Mouse (Mus musculus): ENCODE measurements at regions not wholly inside any gene's neighbourhood (a gene's known extent, or its start where the extent isn't known, plus 50 kb on each side); places are given as distances from the start of the nearest gene placed in this dataset.

DNA sequence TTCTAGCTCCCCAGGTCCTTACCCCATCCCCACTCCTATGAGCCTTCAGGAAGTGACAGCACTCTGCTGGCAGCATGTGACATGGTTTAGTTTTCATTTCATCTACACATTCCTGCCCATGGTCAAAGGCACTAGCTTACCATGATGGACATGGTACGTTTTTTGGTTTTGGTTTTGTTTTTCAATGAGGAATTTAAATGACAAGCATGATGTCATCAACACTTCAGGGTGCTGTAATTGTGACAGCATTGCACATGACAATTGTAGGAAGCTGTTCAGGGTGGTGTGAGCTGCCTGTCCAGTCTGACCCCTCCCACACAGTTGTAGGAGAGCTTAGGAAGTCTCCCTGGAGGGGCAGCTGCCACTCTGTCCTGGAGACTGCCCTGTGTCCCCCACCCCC lies 61.3 kb upstream of the Bod1 start:
- H3K36me3 ChIP-seq (ENCODE audit: control insufficient read depth, insufficient read depth): no peaks in the 10 kb centered on the region
- H3K27me3 ChIP-seq (ENCODE audit: control insufficient read depth, insufficient read depth, insufficient read length): no peaks in the 10 kb centered on the region
- no peak overlapping the region for H3ac ChIP-seq (ENCODE audit: control insufficient read depth, insufficient read length)
- TF ChIP-seq SRF (IDR thresholded peaks at IDR 0.05; ENCODE audit: control insufficient read depth, insufficient read length, low read depth) (no peak), REST (IDR thresholded peaks at IDR 0.05; ENCODE audit: insufficient read depth, insufficient read length) (no peak), CEBPB (IDR thresholded peaks at IDR 0.05; ENCODE audit: insufficient read depth, poor library complexity, severe bottlenecking) (no peak), MYOG (IDR thresholded peaks at IDR 0.05; ENCODE audit: control insufficient read depth in 1 of 3, insufficient read depth in 1 of 3, insufficient read length in 2 of 3, low read depth in 2 of 3) (no peak), POLR2A (IDR thresholded peaks at IDR 0.05; ENCODE audit: insufficient read length, low read depth) (no peak), TCF12 (IDR thresholded peaks at IDR 0.05; ENCODE audit: insufficient read depth, poor library complexity, severe bottlenecking) (no peak), MAX (IDR thresholded peaks at IDR 0.05; ENCODE audit: low read depth) (no peak), TCF3 (IDR thresholded peaks at IDR 0.05; ENCODE audit: insufficient read length, low read depth) (no peak), POLR2AphosphoS2 (IDR thresholded peaks at IDR 0.05; ENCODE audit: insufficient read length, low read depth) (no peak), MYOD1 (IDR thresholded peaks at IDR 0.05; ENCODE audit: control insufficient read depth in 1 of 3, insufficient read length in 2 of 3, low read depth in 2 of 3) (no peak), E2F4 (IDR thresholded peaks at IDR 0.05; ENCODE audit: insufficient read depth) (no peak), USF1 (IDR thresholded peaks at IDR 0.05; ENCODE audit: low read depth) (no peak)
- H3K4me3 ChIP-seq: no peak overlapping the region
- no peak overlapping the region for H3K4me2 ChIP-seq (ENCODE audit: low read depth)
- H3K79me2 ChIP-seq (ENCODE audit: control insufficient read depth, insufficient read depth): no peaks in the 10 kb centered on the region

DNA sequence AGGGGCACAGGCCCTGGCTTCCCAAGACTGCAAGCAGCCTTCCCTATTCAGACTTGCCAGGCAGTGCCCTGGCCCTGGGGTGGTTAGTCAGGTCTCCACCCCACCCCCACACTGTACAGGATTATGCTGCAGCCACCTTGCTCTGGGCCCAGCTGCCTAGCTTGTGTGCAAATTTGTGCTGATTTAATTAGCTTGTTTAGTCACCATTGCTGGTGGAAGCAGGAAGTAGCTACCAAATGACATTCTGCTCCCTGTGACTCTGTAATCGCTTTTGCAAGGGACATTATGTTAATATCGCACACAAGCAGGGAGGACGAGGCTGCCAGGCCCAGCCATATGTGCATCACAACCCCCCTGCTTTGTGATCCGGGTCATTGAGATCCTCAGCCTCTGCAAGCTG lies 62.4 kb upstream of the Bod1 start:
- no peak overlapping the region for H3K4me2 ChIP-seq (ENCODE audit: low read depth)
- H3ac ChIP-seq (ENCODE audit: control insufficient read depth, insufficient read length): no peak overlapping the region
- H3K27me3 ChIP-seq (ENCODE audit: control insufficient read depth, insufficient read depth, insufficient read length): no peaks in the 10 kb centered on the region
- H3K4me3 ChIP-seq: no peak overlapping the region
- H3K36me3 ChIP-seq (ENCODE audit: control insufficient read depth, insufficient read depth): no peaks in the 10 kb centered on the region
- no peaks in the 10 kb centered on the region for H3K79me2 ChIP-seq (ENCODE audit: control insufficient read depth, insufficient read depth)
- TF ChIP-seq MYOD1 (IDR thresholded peaks at IDR 0.05; ENCODE audit: control insufficient read depth in 1 of 3, insufficient read length in 2 of 3, low read depth in 2 of 3) (peak in 2 of 3 experiments; percentile 0 to 11), REST (IDR thresholded peaks at IDR 0.05; ENCODE audit: insufficient read depth, insufficient read length) (no peak)

DNA sequence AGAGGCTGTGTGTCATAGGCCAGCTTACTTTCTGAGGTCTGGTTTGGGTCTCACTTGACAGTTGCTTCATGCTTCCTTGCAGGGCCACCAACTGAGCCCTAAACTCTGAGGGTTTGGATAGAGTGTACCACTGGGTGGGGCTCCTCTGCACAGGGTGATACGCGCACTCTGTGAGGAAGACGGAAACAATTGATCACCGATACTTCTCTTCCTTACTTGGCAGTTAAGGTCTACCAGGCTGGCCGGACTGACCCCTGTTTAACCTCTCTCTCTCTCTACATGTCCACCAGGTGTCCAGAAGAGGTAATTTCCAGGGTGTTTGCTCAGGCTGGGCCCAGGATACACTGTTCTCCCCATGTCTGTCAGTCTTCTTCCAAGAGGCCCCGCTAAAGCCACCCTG lies 63.6 kb upstream of the Bod1 start:
- Histone ChIP-seq H3K4me3 (no peak overlapping the region), H3K36me3 (ENCODE audit: control insufficient read depth, insufficient read depth) (no peaks in the 10 kb centered on the region), H3K4me2 (ENCODE audit: low read depth) (no peak overlapping the region), H3K79me2 (ENCODE audit: control insufficient read depth, insufficient read depth) (no peaks in the 10 kb centered on the region), H3ac (ENCODE audit: control insufficient read depth, insufficient read length) (no peak overlapping the region), H3K27me3 (ENCODE audit: control insufficient read depth, insufficient read depth, insufficient read length) (no peaks in the 10 kb centered on the region)
- TF ChIP-seq MAX (IDR thresholded peaks at IDR 0.05; ENCODE audit: low read depth) (no peak), TCF12 (IDR thresholded peaks at IDR 0.05; ENCODE audit: insufficient read depth, poor library complexity, severe bottlenecking) (no peak), POLR2A (IDR thresholded peaks at IDR 0.05; ENCODE audit: insufficient read length, low read depth) (no peak), POLR2AphosphoS2 (IDR thresholded peaks at IDR 0.05; ENCODE audit: insufficient read length, low read depth) (no peak), USF1 (IDR thresholded peaks at IDR 0.05; ENCODE audit: low read depth) (no peak), E2F4 (IDR thresholded peaks at IDR 0.05; ENCODE audit: insufficient read depth) (no peak), TCF3 (IDR thresholded peaks at IDR 0.05; ENCODE audit: insufficient read length, low read depth) (no peak), CEBPB (IDR thresholded peaks at IDR 0.05; ENCODE audit: insufficient read depth, poor library complexity, severe bottlenecking) (no peak), SRF (IDR thresholded peaks at IDR 0.05; ENCODE audit: control insufficient read depth, insufficient read length, low read depth) (no peak), MYOD1 (IDR thresholded peaks at IDR 0.05; ENCODE audit: control insufficient read depth in 1 of 3, insufficient read length in 2 of 3, low read depth in 2 of 3) (no peak), MYOG (IDR thresholded peaks at IDR 0.05; ENCODE audit: control insufficient read depth in 1 of 3, insufficient read depth in 1 of 3, insufficient read length in 2 of 3, low read depth in 2 of 3) (no peak), REST (IDR thresholded peaks at IDR 0.05; ENCODE audit: insufficient read depth, insufficient read length) (no peak)

DNA sequence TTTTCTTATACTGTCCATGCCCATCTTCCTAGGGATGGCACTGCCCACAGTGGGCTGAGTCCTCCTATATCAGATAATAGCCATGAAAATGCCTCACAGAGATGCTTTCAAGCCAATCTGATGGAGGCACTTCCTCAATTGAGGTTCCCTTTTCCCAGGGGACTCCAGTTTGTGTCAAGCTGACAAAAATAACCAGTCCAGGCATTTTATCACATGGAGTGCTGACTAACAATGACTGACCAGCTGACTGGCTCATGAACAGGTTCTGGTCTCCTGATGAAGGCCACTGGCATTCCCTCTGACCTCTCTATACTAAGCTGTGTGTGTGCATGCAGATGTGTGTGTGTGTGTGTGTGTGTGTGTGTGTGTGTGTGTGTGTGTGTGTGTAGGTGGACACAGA lies 64.4 kb upstream of the Bod1 start:
- H3K36me3 ChIP-seq (ENCODE audit: control insufficient read depth, insufficient read depth): no peaks in the 10 kb centered on the region
- H3K27me3 ChIP-seq (ENCODE audit: control insufficient read depth, insufficient read depth, insufficient read length): no peaks in the 10 kb centered on the region
- TF ChIP-seq REST (IDR thresholded peaks at IDR 0.05; ENCODE audit: insufficient read depth, insufficient read length): no peak
- TF ChIP-seq MYOD1 (IDR thresholded peaks at IDR 0.05; ENCODE audit: control insufficient read depth in 1 of 3, insufficient read length in 2 of 3, low read depth in 2 of 3): peak; percentile 4 to 70 (median 9)
- no peak for TF ChIP-seq POLR2A (IDR thresholded peaks at IDR 0.05; ENCODE audit: insufficient read length, low read depth)
- TF ChIP-seq SRF (IDR thresholded peaks at IDR 0.05; ENCODE audit: control insufficient read depth, insufficient read length, low read depth): no peak
- peak; percentile 31 to 77 (median 72) for TF ChIP-seq MYOG (IDR thresholded peaks at IDR 0.05; ENCODE audit: control insufficient read depth in 1 of 3, insufficient read depth in 1 of 3, insufficient read length in 2 of 3, low read depth in 2 of 3)
- peak; percentile 10 for TF ChIP-seq TCF12 (IDR thresholded peaks at IDR 0.05; ENCODE audit: insufficient read depth, poor library complexity, severe bottlenecking)
- TF ChIP-seq TCF3 (IDR thresholded peaks at IDR 0.05; ENCODE audit: insufficient read length, low read depth): no peak
- no peak for TF ChIP-seq MAX (IDR thresholded peaks at IDR 0.05; ENCODE audit: low read depth)
- no peak for TF ChIP-seq USF1 (IDR thresholded peaks at IDR 0.05; ENCODE audit: low read depth)
- no peaks in the 10 kb centered on the region for H3K79me2 ChIP-seq (ENCODE audit: control insufficient read depth, insufficient read depth)
- H3ac ChIP-seq (ENCODE audit: control insufficient read depth, insufficient read length): no peak overlapping the region
- H3K4me3 ChIP-seq: no peak overlapping the region
- H3K4me2 ChIP-seq (ENCODE audit: low read depth): no peak overlapping the region

DNA sequence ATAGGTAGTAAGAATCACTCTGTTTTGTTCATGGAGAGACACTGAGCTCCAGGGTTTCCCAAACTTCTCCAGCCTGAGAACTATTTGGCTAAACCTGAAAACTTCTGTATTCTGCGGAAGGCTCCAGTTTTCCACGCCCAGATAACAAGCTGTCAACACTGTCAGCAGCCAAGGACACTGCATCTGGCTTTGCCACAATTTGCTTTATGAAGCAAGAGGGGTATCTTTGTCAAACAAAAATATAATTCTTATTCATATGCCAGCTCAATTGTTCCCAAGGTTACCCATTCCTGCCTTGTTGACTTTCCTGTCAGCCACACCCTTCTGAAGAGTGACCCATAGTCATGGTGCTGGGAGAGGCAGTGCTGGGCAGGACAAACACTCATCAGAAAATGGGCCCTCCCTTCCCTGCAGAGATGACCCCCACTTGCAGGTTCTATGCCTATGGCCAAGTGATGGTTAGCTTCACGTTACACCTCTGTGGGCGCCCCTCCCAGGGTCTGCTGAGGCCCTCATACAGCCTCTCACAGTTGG lies 64.9 kb upstream of the Bod1 start:
- no peaks in the 10 kb centered on the region for H3K36me3 ChIP-seq (ENCODE audit: control insufficient read depth, insufficient read depth)
- H3K4me3 ChIP-seq: no peak overlapping the region
- no peaks in the 10 kb centered on the region for H3K79me2 ChIP-seq (ENCODE audit: control insufficient read depth, insufficient read depth)
- no peak overlapping the region for H3ac ChIP-seq (ENCODE audit: control insufficient read depth, insufficient read length)
- no peak overlapping the region for H3K4me2 ChIP-seq (ENCODE audit: low read depth)
- H3K27me3 ChIP-seq (ENCODE audit: control insufficient read depth, insufficient read depth, insufficient read length): no peaks in the 10 kb centered on the region
- TF ChIP-seq REST (IDR thresholded peaks at IDR 0.05; ENCODE audit: insufficient read depth, insufficient read length) (no peak), TCF12 (IDR thresholded peaks at IDR 0.05; ENCODE audit: insufficient read depth, poor library complexity, severe bottlenecking) (no peak), POLR2AphosphoS2 (IDR thresholded peaks at IDR 0.05; ENCODE audit: insufficient read length, low read depth) (no peak), MYOD1 (IDR thresholded peaks at IDR 0.05; ENCODE audit: control insufficient read depth in 1 of 3, insufficient read length in 2 of 3, low read depth in 2 of 3) (no peak), USF1 (IDR thresholded peaks at IDR 0.05; ENCODE audit: low read depth) (no peak), SRF (IDR thresholded peaks at IDR 0.05; ENCODE audit: control insufficient read depth, insufficient read length, low read depth) (no peak), MAX (IDR thresholded peaks at IDR 0.05; ENCODE audit: low read depth) (no peak), MYOG (IDR thresholded peaks at IDR 0.05; ENCODE audit: control insufficient read depth in 1 of 3, insufficient read depth in 1 of 3, insufficient read length in 2 of 3, low read depth in 2 of 3) (no peak), POLR2A (IDR thresholded peaks at IDR 0.05; ENCODE audit: insufficient read length, low read depth) (no peak), E2F4 (IDR thresholded peaks at IDR 0.05; ENCODE audit: insufficient read depth) (no peak), TCF3 (IDR thresholded peaks at IDR 0.05; ENCODE audit: insufficient read length, low read depth) (no peak), CEBPB (IDR thresholded peaks at IDR 0.05; ENCODE audit: insufficient read depth, poor library complexity, severe bottlenecking) (no peak)

Measured in myocyte (in vitro differentiated cells).